Mouse (Mus musculus): ENCODE measurements around the gene Tacc2. TPM values are rescaled to one million over a fixed set of nuclear protein-coding genes. Genes with fewer than 3 reads are reported as not detected.

The Tacc2 gene
- polyA plus RNA-seq, 2 experiments from 2014 or later = 3.5 to 3.8 TPM

DNA sequence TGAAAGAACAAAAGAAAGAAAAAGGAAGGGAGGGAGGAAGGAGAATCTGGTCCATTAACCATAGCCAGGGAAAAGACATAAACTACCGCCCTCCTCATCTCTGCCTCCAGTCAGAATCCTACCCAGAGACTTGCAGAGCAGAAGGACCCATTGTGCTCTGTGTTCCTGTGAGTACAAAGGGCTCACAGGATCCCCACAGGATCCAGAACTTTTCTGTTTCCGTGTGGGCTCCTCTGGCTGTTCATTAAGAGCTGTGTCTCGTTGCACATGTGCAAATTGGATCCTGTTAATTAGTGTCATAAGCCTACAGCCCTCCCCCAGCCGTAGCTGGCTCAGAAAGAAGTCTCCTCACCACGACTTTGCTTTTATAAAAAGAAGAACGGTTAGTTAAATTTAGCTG is 155.7 kb downstream of the Tacc2 start:
- no peak for ATAC-seq

DNA sequence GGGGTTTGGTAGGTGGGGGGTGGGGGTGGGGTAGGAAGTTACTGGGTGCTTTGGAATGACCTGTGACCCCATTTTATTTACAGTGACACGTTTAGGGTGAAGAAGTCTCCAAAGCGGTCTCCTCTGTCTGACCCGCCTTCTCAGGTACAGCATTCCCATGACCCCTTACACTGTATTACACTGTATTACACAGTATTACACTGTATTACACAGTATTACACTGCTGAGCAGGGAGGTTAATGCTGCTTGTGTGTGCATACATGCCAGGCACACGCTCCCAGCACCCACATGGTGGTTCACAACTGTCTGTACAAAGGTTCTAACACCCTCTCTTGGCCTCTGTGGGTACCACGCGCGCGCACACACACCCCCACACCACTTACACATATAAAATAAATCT is 156.2 kb downstream of the Tacc2 start:
- ATAC-seq = no peak

DNA sequence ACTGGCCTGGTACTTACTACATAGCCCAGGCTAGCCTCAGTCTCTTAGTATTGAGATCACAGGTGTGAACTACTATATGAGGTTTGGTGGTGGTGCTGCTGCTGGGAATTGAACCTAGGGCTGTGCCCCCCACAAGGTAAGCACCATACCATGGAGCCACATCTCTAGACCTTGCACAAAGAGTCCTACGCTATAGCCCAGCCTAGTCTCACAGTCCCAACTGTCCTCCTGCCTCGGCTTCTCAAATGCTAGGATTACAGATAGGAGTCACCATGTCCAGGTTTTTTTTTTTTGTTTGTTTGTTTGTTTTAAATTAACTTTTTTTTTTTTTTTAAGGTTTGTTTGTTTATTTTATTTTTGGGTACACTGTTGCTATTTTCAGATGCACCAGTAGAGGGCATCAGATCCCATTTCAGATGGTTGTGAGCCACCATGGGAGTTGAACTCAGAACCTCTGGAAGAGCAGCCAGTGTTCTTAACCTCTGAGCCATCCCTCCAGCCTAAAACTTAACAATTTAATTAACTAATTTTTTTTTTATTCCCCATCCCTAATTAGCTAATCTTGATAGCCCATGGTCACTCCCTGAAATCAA is 157.1 kb downstream of the Tacc2 start:
- ATAC-seq = no peak

DNA sequence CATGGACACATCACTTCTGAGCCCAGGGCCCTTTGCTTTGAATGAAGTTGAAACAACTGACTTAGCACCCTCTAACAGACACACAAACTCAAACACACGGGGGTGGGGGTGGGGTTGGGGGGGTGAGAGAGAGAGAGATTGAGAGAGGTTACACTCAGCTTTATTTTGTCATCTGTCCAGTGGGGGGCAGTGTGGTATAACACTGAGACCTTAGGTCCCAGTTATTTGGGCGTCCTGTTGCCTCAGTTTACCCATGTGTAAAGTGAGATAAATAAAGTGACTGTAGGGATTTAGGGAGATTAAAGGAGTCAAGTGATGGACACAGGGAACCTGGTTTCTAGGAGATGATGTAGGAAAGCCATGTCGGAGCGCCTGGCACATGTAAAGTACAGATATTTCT is 163.9 kb downstream of the Tacc2 start:
- no peak for ATAC-seq

DNA sequence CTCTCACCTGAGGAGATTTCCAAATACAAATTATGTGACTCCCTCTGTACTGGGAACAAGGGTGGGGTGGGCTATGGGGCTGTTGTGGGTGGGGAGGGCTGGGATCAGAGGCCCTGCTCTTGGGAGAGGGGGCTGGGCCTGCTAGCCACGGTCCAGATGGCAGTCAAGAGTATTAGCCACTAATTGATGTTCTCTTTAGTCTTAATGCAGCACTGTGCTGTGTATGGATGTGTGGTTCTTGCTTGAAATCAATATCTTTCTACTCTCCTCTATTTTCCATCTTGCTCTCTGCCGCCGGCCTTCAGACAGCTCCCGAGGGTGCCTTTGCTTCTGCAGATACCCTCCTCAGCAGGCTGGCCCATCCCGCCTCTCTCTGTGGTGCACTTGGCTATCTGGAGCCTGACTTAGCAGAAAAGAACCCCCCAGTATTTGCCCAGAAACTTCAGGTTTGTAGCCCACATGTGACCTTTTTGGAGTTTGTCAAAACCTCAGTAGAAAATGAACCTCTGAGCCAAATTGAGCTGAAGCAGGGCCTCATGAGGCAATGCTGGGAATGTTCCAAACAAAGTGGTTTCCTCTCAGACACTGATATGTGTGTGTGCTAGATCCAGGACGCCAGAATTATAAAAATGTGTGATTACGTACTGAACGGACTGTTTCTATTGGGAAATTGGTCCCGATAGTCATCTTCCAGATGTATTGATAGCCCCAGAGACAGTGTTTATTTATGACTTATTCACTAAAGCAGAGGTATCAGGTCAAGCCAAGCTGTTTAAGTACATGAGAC is 166.2 kb downstream of the Tacc2 start:
- ATAC-seq = no peak

DNA sequence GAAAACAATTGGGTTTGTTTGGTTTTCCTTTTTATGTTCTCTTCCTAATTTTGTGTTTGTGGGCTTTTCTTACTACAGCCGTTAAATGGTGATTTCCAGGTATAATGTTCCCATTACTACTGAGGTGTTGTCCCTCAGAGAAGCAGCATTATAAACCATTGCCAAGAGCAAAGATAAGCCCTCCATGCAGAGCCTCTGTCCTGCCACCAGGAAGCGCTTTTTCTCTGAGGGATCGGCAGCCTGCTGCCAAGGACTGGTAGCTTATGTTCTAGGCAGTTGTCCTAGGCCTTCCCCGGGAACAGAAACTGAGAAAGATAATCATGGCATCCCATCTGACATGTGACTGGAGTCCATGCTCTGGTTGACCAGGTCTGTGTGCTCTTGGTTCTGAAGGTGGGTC is 171.9 kb downstream of the Tacc2 start:
- no peak for ATAC-seq

DNA sequence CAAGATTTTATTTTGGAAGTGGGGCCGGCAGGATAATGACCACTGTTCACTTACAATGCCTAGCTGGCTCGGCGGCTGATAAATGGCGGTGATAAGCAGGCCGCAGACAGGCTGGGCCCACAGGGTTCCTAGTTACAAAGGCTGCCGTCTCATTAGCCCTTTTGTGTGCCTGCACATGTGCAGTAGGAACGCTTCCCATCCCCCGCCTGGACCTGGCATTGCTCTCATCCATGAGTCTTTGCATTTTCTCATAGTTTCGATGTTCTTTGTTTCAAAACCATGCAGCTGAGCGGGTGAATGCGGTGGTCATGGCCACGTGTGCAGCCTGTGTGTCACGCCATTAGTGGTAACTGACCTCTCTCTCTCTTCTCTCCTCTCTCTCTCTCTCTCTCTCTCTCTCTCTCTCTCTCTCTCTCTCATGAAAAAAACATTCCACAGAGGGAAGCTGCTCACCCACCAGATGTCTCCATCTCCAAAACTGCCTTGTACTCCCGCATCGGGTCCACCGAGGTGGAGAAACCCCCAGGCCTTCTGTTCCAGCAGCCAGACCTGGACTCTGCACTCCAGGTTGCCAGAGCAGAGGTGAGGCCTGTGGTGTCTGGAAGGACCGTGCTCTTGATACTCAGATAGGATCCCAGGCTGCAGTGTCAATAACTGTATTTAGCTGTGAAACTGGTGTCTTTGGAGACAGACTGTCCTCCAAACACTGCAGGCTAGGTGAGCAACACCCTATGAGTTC is 173.7 kb downstream of the Tacc2 start:
- ATAC-seq = no peak

DNA sequence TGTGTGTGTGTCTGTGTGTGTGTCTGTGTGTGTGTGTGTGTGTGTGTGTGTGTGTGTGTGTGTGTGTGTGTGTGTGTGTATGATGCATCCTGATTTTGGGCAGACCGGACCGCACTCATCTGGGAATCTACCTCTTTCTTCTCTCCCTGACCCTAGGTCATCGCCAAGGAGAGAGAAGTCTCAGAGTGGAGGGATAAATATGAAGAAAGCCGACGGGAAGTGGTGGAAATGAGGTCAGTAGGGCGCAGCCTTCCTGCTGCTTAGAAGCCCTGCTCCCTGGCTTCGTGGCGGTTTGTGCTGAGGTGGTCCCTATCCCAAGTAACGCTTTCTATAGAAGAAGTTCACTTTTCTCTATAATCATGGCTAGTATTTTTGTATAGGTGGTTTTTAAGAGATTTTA is 174.4 kb downstream of the Tacc2 start:
- ATAC-seq = no peak

DNA sequence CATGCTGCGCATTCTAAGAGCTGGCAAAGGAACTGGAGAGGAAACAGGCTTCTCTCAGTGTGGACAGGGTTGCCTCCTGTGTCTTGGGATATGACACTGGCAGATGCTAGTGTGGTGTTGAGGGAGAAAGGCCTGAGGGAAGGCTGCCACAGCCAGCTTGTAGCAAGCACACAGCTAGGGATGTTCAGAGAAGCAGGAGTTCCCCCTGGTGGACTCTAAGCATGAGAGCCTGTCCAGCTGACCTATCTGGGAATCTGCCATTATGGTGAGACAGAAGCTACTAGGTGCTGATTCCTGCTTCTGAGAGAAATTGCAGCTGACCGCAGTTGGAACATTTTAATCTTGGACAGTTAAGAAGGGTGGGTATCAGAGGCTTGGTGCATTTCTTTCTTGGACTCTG is 177.6 kb downstream of the Tacc2 start:
- no peak for ATAC-seq

DNA sequence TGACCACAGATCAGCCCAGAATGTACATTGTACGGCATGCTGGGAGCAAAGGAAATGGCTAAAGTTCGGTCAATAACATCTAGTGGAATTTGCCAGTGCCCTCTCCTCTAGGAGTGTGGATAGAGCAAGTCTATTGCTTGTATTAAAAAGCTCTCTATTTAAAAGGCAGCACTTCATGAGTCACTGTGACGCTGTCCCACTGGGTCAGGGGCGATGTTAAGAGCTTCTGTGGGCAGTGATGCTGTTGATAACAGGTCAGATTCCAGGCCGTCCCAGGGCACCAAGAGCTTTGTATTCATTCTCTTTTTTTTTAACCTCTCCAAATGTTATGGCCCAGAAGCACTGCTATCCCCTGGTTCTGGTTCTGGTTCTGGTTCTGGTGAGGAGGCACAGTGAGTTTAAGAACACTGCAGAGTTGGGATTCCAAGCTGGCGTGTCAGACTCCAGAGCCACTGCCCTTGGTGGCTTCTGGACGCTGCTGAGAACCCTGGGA is 179.2 kb downstream of the Tacc2 start:
- no peak for ATAC-seq

DNA sequence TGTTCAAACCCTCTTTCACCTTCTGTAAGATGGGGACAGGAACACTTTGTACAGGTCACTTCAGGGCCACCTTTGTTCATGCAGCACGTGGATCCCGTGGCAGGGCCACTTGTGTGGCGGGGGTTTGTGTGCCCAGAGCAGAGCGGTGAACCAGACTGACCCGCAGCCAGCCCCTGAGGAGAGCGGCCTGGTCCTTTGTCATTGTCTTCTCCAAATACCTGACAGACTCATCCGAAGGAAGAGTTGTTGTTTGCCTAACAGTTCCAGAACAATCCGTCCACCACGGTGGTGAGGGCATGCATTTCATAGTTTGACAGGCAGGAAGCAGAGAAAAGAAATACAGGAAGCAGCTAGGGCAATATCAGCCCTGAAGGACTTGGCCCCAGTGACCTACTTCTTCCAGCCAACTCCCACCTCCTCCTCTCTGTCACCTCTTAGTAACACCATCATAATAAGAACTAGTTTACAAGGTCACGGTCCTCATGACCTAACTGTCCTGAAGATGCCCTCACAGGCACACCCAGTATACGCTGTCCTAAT is 180.2 kb downstream of the Tacc2 start:
- no peak for ATAC-seq

DNA sequence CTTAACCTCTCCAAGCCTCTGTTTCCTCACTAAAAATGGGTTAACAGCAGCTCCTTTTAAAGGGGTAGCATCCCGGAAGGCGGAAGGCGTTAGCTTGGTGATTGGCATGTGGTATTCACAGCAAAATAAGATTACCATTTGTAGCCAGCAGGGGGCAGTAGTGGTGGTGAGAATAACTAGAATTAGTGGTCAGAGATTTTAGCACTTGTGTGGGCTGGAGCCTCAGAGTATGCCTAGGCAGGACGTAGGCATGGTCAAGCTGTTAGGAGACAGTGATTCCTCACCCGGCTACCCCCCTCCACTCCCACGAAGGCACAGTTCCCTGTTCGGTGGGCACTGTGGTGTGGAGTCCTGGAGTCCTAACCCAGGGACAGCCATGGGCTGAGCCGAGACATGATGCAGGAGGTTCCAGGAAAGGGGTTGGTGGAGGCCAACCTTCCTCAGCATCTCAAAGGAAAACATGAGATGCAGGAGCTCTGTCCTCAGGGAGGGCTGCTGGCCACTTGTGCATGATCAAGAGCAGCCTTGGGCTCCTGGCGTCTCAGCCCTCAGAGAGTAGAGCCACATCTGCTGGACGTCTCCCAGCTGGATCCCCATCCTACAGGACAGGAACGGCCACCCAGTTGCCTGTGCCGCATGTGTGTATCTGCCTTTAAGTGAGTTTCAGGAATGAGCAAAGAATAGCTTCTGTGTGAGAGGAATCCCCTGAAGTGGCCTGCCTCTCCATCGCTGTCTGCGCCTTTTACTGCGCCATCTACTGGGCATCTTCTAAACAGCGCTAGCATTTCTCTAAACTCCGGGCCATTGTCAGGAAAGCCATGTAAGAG is 185.0 kb downstream of the Tacc2 start:
- ATAC-seq = peak; percentile 67

DNA sequence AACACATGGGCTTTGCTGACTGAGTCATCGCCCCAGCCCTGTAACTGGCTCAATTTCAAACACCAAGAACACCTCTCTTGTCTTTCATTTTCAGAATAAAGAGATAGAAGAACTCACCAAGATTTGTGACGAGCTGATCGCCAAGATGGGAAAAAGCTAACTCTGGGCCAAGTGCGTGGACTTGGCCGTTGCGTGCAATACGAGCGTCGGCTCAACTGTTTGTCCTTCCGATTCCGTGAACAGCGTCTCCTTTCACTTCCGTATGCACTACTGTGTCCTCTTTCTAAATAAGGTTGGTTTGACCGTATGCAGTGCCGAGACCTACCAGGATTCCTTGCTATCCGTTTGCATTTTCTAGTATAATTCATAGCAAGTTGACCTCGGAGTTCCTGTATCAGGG is 186.9 kb downstream of the Tacc2 start:
- no peak for ATAC-seq

DNA sequence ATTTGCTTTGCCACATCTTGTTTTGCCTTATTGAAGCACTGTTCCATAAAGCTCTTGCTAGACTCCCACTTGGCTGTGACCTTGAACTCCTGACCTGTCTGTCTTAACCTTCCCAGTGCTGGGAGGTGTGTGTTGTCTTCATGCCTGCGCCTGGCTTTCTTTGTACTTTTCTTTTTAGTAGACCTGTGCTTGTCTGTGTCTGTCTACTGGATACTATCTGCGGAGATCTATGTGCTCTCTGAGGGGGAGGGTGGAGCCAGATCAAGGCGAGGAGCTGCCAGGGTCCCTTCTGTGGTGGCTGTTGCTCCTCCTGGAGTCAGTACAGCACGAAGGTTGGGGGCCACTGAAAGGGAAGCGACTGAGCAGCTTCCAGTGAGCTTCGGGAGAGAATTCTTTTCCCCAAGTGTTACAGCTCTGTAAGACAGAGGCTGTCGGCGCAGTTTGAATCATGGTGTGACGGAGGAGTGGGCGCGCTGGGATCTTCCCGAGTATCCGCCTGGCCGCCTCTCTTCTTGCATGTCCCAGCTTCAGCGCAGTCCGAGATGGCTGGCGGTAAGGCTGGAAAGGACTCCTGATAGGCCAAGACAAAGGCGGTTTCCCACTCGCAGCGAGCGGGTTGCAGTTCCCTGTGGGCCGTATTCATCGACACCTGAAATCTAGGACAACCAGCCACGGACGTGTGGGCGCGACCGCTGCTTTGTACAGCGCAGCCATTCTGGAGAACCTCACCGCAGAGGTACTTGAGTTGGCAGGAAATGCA is 189.4 kb downstream of the Tacc2 start:
- no peak for ATAC-seq

DNA sequence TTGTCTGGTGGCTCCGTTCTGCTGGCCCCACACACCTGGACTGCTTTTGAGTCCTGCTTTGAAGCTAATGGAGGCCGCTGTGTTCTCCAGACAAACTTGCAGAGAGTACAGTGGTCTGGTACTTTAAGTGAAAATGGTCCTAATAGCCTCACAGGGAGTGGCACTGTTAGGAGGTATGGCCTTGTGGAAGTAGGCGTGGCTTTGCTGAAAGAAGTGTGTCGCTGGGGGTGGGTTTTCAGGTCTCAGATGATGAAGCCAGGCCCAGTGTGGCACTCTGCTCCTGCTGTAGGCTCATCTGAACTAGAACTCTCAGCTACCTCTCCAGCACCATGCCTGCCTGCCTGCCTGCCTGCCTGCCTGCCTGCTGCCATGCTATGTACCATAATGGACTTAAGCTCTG is 190.9 kb downstream of the Tacc2 start:
- no peak for ATAC-seq

DNA sequence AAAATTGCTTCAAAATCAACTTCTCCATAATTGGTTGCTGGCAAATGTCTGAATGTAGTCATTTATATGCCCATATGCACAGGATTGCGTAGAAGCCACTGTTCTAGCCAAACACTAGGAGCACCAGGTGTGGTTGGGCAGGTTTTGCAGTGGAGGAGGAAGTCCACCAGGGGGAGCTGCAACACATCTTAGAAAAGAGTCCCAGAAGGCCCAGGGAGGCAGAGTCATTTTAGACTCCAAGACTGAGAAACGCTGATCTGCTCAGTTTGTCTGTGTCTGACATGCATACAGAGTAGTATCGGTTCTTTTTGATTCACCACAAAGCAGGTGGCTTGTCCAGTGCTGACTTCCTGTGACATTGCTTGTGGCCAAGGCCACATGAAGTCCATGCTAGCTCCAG is 193.5 kb downstream of the Tacc2 start:
- ATAC-seq = peak; percentile 73

DNA sequence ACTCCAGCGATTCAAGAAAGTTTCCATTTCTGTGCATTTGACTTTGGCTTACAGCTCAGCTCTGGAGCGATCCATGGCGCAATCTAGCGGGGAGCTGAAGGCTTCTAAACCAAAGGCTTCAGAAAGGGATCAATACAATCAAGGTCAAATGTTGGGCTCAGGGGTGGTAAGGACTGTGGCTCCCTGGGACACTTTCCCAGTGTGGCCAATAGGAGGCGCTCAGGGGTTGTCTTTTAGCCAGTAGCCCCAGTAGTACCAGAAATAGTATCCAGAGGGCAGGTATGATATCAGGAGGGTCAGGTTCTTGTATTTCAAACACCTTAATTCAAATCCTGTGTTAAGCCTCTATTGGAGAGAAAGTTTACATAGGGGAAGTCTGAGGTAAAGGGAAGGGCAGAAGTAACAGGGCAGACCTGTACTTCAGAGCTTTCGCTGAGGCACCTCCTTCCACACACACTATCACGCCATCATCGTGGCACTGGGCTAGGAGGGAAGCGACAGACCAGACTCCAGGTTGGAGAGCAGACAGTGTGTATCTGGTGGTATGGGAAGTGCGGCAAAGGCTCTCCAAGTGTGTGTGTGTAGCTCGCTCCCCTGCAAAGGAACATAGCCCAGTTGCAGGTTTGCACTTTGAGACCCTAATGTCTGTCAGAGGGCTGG is 196.1 kb downstream of the Tacc2 start:
- ATAC-seq = peak; percentile 65

DNA sequence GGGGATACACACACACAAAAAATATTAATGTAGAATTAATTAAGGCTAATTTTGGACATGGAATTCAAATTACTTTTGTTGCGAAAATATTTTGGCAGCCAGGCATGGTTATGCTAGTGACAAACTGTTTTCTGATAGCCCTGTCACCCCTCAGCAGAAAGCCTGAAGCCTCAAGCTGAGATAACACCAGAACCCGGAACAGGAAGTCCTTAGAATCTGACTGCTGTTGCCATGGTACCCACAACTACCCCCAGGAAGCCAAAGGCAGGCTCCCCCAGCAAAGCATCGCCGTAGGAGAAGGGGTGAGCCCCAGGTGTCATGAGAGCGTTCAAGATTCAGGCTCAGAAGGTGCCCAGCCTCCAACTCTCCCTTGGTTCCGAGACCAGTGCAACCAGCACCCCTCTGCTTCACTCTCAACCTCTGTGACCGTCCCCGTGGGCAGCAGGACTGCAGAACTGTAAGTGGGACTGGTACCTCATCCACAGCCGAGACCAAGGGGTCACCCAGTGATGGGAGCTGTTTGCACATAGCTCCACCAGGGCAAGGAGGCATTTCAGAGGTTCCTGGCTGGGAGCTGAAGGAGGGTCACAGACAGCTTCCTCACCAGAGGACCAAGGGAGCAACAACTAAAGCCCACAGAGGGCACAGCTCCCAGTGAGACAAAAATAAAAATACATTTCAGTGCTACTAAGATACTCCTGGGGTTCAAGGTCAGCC is 196.8 kb downstream of the Tacc2 start, which contains the start of gene Btbd16:
TSS of gene Btbd16 (plus strand) at position 156 of the 717 bp plus-strand sequence.
- peak; percentile 64 for ATAC-seq

DNA sequence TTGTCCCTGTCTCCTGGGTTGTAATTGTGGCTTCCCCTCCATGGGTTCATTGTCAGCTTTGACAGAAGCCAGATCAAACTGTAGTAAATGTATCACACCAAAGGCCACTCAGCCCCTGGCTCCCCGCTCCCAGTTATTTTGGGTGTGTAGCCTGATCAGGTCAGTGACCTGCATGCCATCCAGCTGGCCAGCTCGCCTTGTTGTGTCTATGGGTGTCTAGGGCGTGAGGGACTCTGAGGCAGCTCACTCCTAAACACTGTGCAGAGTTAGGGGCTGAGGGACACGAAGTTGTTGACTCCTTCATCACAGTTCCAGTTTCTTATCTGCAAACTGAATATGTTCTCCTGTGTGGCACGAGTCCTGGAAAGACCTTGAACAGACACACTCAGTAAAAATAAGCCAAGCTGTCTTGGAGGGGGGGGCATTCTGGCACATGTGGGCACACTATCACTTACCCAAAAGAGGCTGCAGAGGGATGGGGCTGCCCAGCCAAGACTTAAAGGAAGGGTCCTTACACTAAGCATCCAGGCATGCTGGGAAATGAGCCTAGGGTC is 203.7 kb downstream of the Tacc2 start:
- no peak for ATAC-seq

DNA sequence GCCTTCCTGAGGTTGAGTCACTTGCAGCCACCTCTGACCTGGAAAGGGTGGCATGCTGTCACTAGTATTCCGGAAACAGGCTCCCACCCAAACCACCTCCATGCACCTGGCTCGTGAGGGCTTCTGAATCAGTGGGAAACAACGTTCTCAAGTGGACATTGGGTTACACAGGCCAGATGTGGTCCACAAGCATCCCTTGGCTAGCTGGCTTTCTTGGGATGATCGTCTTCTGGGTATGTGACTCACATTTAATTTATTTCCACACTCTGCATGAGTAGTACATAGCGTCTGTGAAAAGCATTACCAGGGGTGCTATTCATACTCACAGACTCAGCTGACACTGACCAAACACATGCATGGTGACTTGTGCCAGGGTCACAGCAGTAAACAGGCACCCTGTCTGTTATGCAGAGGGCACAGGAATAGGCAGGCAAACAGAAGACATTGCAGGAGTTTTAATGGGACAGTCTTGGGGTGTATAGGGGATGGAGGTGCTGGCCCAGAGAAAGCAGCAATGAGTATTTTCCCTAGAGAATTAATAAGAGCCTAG is 205.3 kb downstream of the Tacc2 start:
- no peak for ATAC-seq

All from activated CD4-positive, CD25-positive, alpha-beta regulatory T cell, adult 4 months (primary cell).